Mouse (Mus musculus) bone marrow, adult 2 months (tissue): ENCODE results near the gene Tnfsfm13.

Source experiments
- CTCF ChIP-seq: fragments of 200-500 bp; IDR thresholded peaks from 2 replicates; pipeline ENCODE4 v1.5.1; 2011; ENCODE audit warnings: low read length, control low read depth; ENCODE audit not compliant: control insufficient read depth, insufficient read depth
- POLR2A ChIP-seq: fragments of 200-500 bp; IDR thresholded peaks from 2 replicates; pipeline ENCODE4 v1.6.1; 2011; ENCODE audit warnings: low read depth, mild to moderate bottlenecking, control low read depth, low read length, borderline replicate concordance; ENCODE audit not compliant: control insufficient read depth

GRCm38 (mm10) chr11:69680136-69680855, 15.6 kb downstream of the Tnfsfm13 start:
- TF ChIP-seq POLR2A (no peak), CTCF (no peak)
